Mouse (Mus musculus) ovary, postnatal 14 days (tissue): Measurements from ENCODE around the gene Kcnip4.

Source experiments
- DNase-seq: peaks from one replicate; pipeline ENCODE4 v3.0.0; 2022; ENCODE audit warnings: low spot score

The Kcnip4 gene

GRCm38 (mm10) chr5:48563996-48564587 is 960.6 kb downstream of the Kcnip4 start:
- no peak for DNase-seq

- DNase-seq, result no peak
These were observed 973.0 kb downstream of the Kcnip4 start for GRCm38 (mm10) chr5:48551753-48552152.

GRCm38 (mm10) chr5:48545825-48546224 is 978.9 kb downstream of the Kcnip4 start:
- DNase-seq, result no peak

GRCm38 (mm10) chr5:48544784-48545734 is 979.6 kb downstream of the Kcnip4 start:
- no peak for DNase-seq

- DNase-seq, result no peak
These were observed 1006.7 kb downstream of the Kcnip4 start for GRCm38 (mm10) chr5:48518035-48518434.

GRCm38 (mm10) chr5:48513354-48513753 is 1011.4 kb downstream of the Kcnip4 start:
- no peak for DNase-seq

- DNase-seq, result no peak
These were observed 1013.4 kb downstream of the Kcnip4 start for GRCm38 (mm10) chr5:48511357-48511756.

GRCm38 (mm10) chr5:48510241-48510640 is 1014.5 kb downstream of the Kcnip4 start:
- no peak for DNase-seq

GRCm38 (mm10) chr5:48509194-48509930 is 1015.3 kb downstream of the Kcnip4 start:
- no peak for DNase-seq

- DNase-seq, result no peak
These were observed 1021.6 kb downstream of the Kcnip4 start for GRCm38 (mm10) chr5:48503094-48503493.

GRCm38 (mm10) chr5:48502442-48502841 is 1022.3 kb downstream of the Kcnip4 start:
- DNase-seq, result no peak

GRCm38 (mm10) chr5:48500204-48500603 is 1024.5 kb downstream of the Kcnip4 start:
- DNase-seq, result no peak

- DNase-seq, result no peak
These were observed 1033.7 kb downstream of the Kcnip4 start for GRCm38 (mm10) chr5:48490864-48491477.

- DNase-seq, result no peak
These were observed 1035.0 kb downstream of the Kcnip4 start for GRCm38 (mm10) chr5:48489549-48490288.

- DNase-seq, result no peak
These were observed 1041.6 kb downstream of the Kcnip4 start for GRCm38 (mm10) chr5:48483112-48483511.

- no peak for DNase-seq
These were observed 1064.5 kb downstream of the Kcnip4 start for GRCm38 (mm10) chr5:48460221-48460620.

- DNase-seq, result no peak
These were observed 1075.8 kb downstream of the Kcnip4 start for GRCm38 (mm10) chr5:48448888-48449287.

GRCm38 (mm10) chr5:48430459-48430858 is 1094.2 kb downstream of the Kcnip4 start:
- DNase-seq, result peak; percentile 8

- no peak for DNase-seq
These were observed 1102.8 kb downstream of the Kcnip4 start for GRCm38 (mm10) chr5:48421957-48422356.

- no peak for DNase-seq
These were observed 1105.0 kb downstream of the Kcnip4 start for GRCm38 (mm10) chr5:48419741-48420140.

- DNase-seq, result no peak
These were observed 1112.4 kb downstream of the Kcnip4 start for GRCm38 (mm10) chr5:48412261-48412660.
